Mouse (Mus musculus) CH12.LX (cell line): Measurements from ENCODE around the gene Hip1r.

Source experiments
- CHD2 ChIP-seq: IDR thresholded peaks from 2 replicates; pipeline ENCODE4 v1.6.1; 2011; ENCODE audit warnings: low read length, improper control_type of control experiment
- CTCF ChIP-seq, 2 experiments: IDR thresholded peaks in 1 of 2; conservative IDR thresholded peaks in 1 of 2; 2 replicates each; pipeline ENCODE4 v1.5.1; 2011 to 2012; ENCODE audit warnings: low read depth in 2 of 2, low read length in 2 of 2, improper control_type of control experiment in 1 of 2, inconsistent platforms in 1 of 2, mild to moderate bottlenecking in 1 of 2, moderate library complexity in 1 of 2
- E2F4 ChIP-seq: IDR thresholded peaks from 2 replicates; pipeline ENCODE4 v1.6.1; 2011; ENCODE audit warnings: low read depth, low read length, improper control_type of control experiment; ENCODE audit not compliant: insufficient replicate concordance
- EP300 ChIP-seq: IDR thresholded peaks from 2 replicates; pipeline ENCODE4 v1.6.1; 2011; ENCODE audit warnings: low read length, improper control_type of control experiment
- NELFE ChIP-seq: IDR thresholded peaks from 2 replicates; pipeline ENCODE4 v1.6.1; 2011; ENCODE audit warnings: low read depth, low read length, improper control_type of control experiment
- POLR2A ChIP-seq: IDR thresholded peaks from 2 replicates; pipeline ENCODE4 v1.6.1; 2011; ENCODE audit warnings: low read depth, mild to moderate bottlenecking, improper control_type of control experiment, low read length
- POLR2AphosphoS2 ChIP-seq: IDR thresholded peaks from 2 replicates; pipeline ENCODE4 v1.6.1; 2011; ENCODE audit warnings: low read depth, low read length, improper control_type of control experiment
- RAD21 ChIP-seq: IDR thresholded peaks from 2 replicates; pipeline ENCODE4 v1.6.1; 2011; ENCODE audit warnings: low read depth, mild to moderate bottlenecking, low read length, improper control_type of control experiment, moderate library complexity
- RCOR1 ChIP-seq: conservative IDR thresholded peaks from 2 replicates; pipeline ENCODE4 v1.6.1; 2012; ENCODE audit warnings: low read depth, mild to moderate bottlenecking, inconsistent platforms, low read length, improper control_type of control experiment
- SIN3A ChIP-seq: IDR thresholded peaks from 2 replicates; pipeline ENCODE4 v1.6.1; 2012; ENCODE audit warnings: low read length, improper control_type of control experiment, inconsistent platforms

DNA sequence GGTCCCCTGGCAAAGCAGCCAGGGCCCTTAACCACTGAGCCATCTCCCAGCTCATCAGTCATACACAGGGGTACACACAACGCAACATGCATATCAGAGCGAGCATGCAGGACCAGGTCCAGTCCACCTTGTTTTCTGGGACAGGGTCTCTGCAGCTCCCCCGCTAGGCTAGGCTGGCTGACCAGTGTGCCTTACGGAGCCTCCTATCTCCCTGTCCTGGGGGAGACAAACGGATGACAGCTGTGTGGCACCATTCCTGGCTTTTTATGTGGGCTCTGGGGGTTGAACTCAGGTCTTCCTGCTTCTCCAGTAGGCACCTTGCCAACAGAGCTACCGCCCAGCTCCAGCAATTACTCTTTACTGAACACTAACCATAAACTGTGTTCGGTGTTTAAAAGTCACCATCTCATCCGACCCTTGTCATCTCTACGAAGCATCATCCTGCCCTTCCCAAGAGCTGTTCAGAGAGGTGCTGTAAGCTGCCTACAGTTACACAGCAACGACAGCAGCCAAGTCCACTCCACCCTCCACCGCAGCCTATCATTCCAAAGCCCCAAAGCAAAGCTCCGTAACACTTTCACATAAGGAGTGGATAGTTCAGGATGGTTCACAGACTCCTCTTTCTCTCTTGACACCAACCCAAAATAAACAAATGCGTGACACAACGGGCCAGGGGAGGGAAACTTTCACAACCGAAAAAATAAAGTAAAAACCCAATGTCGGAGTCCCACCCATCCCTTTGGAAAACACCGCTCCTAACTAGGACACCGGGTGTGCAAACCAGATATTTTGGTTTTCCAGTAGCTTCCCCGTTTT, 56.0 kb downstream of the Hip1r start:
- TF ChIP-seq CHD2 (no peak), RAD21 (no peak), POLR2A (no peak), CTCF (conservative IDR thresholded peaks at IDR 0.05 in 1 of 2, IDR thresholded peaks at IDR 0.05 in 1 of 2; ENCODE audit: low read depth in 2 of 2, low read length in 2 of 2) (no peak), EP300 (no peak), NELFE (no peak), POLR2AphosphoS2 (no peak), RCOR1 (no peak), SIN3A (no peak), E2F4 (no peak)
